Mouse (Mus musculus): Measurements from ENCODE around the gene Baiap2. TPM values are rescaled to one million over a fixed set of nuclear protein-coding genes. Genes with fewer than 3 reads are reported as not detected.
A peak's percentile ranks its signal among the peaks of the same experiment; 100 is the strongest.

Gene Baiap2
- polyA plus RNA-seq, 1 experiment from 2014 or later, result 22.3 TPM

DNA sequence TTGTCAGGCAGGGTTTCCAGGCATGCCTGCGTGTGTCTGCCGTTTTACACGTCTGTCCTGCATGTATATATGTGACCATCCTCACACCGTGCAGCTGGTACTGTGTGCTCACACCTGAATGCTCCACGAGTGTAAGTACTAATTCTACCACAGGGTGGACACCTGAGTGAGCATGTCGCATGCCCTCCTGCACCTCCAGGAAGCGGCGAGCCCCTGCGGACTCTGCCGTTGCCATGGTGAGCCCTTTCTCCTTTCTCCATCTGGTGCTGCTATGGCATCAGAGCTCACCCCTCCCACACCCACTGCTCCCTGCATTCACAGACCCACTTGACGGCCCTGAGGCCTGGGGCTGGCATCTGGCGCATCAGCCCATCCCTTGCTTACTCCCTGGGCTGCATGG lies 80.3 kb downstream of the Baiap2 start:
- no peak for ATAC-seq (replicated peaks; ENCODE audit: low FRiP score)
- no peak overlapping the region for H3K27ac ChIP-seq
- no peaks in the 10 kb centered on the region for H3K36me3 ChIP-seq
- no peak overlapping the region for H3K9ac ChIP-seq
- no peaks in the 10 kb centered on the region for H3K9me3 ChIP-seq (replicated peaks)
- no peak overlapping the region for H3K4me3 ChIP-seq (replicated peaks)
- H3K27me3 ChIP-seq, result no peaks in the 10 kb centered on the region
- peaks cover 29% of the 10 kb centered on the region for H3K4me1 ChIP-seq
- no peak overlapping the region for H3K4me2 ChIP-seq
- 65% methylated on average over 12 of the region's 12 CpGs for WGBS

- no peaks in the 10 kb centered on the region for H3K27me3 ChIP-seq
- ATAC-seq (replicated peaks; ENCODE audit: low FRiP score), result no peak
- H3K4me3 ChIP-seq (replicated peaks), result no peak overlapping the region
- no peak overlapping the region for H3K27ac ChIP-seq
- 71% methylated on average over 3 of the region's 3 CpGs for WGBS
- H3K9me3 ChIP-seq (replicated peaks), result no peaks in the 10 kb centered on the region
- H3K4me2 ChIP-seq, result no peak overlapping the region
- peaks cover 30% of the 10 kb centered on the region for H3K4me1 ChIP-seq
- H3K36me3 ChIP-seq, result no peaks in the 10 kb centered on the region
- H3K9ac ChIP-seq, result no peak overlapping the region
These were observed 84.4 kb downstream of the Baiap2 start for GRCm38 (mm10) chr11:120026941-120027340.

DNA sequence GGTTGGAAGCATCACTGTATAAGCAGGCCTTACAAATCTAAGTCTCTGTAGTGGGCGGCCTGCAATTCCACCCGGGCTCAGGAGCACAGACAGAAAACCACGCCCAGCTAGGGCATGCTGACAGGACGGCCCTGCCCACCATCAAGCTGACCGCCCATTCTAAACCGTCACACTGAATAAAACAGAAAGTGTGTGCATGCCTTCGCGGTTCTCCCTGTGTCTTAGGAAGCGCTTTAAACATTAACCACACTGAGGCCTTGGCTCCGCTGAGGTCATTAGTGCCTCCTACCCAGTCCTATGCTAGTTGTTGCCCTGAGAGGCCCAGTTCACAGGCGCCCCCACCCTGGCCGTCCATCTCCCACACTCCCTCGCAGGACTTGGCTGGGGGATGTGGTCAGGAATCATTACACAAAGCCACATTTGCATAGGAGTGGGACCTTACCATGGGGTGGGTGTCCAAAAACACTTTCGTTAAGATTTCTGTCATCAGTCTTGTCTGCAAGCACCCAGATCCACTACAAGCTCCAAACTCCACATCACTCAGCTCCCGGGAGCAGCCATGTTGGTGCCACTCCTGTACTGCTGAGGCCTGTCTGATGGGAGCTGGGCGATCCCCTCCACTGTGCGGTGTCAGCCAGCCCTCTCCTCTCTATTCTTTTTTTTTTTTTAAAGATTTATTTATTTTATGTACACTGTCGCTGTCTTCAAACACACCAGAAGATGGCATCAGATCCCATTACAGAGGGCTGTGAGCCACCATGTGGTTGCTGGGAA lies 85.9 kb downstream of the Baiap2 start:
- peaks cover 30% of the 10 kb centered on the region for H3K4me1 ChIP-seq
- no peak overlapping the region for H3K4me3 ChIP-seq (replicated peaks)
- no peaks in the 10 kb centered on the region for H3K36me3 ChIP-seq
- no peak overlapping the region for H3K9ac ChIP-seq
- no peaks in the 10 kb centered on the region for H3K27me3 ChIP-seq
- ATAC-seq (replicated peaks; ENCODE audit: low FRiP score), result peak; percentile 83
- H3K4me2 ChIP-seq, result 0 out of 2 replicates have a peak overlapping the region, but pooled peaks have one; percentile 3
- peak overlapping the region; percentile 80 for H3K27ac ChIP-seq
- 63% methylated on average over 18 of the region's 18 CpGs for WGBS
- no peaks in the 10 kb centered on the region for H3K9me3 ChIP-seq (replicated peaks)

- Histone ChIP-seq H3K27me3 (no peaks in the 10 kb centered on the region), H3K4me3 (replicated peaks) (no peak overlapping the region), H3K4me2 (no peak overlapping the region), H3K36me3 (no peaks in the 10 kb centered on the region), H3K9me3 (replicated peaks) (no peaks in the 10 kb centered on the region), H3K4me1 (peaks cover 34% of the 10 kb centered on the region), H3K27ac (0 out of 2 replicates have a peak overlapping the region, but pooled peaks have one; percentile 80), H3K9ac (no peak overlapping the region)
- 0 out of 2 replicates have a peak, but pooled peaks have one; percentile 15 for ATAC-seq (replicated peaks; ENCODE audit: low FRiP score)
- WGBS, result 49% methylated on average over 9 of the region's 9 CpGs
These were observed 87.0 kb downstream of the Baiap2 start for GRCm38 (mm10) chr11:120029431-120030144.

- ATAC-seq (replicated peaks; ENCODE audit: low FRiP score), result peak; percentile 41; the same call in 1 of the 2 replicates
- no peaks in the 10 kb centered on the region for H3K27me3 ChIP-seq
- H3K4me1 ChIP-seq, result peaks cover 34% of the 10 kb centered on the region
- H3K4me3 ChIP-seq (replicated peaks), result no peak overlapping the region
- H3K27ac ChIP-seq, result 0 out of 2 replicates have a peak overlapping the region, but pooled peaks have one; percentile 45
- no peak overlapping the region for H3K4me2 ChIP-seq
- 35% methylated on average over 10 of the region's 10 CpGs for WGBS
- no peaks in the 10 kb centered on the region for H3K36me3 ChIP-seq
- H3K9me3 ChIP-seq (replicated peaks), result no peaks in the 10 kb centered on the region
- peak overlapping the region; percentile 15; the same call in 1 of the 2 replicates for H3K9ac ChIP-seq
These were observed 87.8 kb downstream of the Baiap2 start for GRCm38 (mm10) chr11:120030145-120030901.

GRCm38 (mm10) chr11:120032052-120032451 lies 89.5 kb downstream of the Baiap2 start:
- H3K36me3 ChIP-seq, result no peaks in the 10 kb centered on the region
- 59% methylated on average over 8 of the region's 8 CpGs for WGBS
- no peak overlapping the region for H3K27ac ChIP-seq
- H3K9me3 ChIP-seq (replicated peaks), result no peaks in the 10 kb centered on the region
- no peak overlapping the region for H3K4me3 ChIP-seq (replicated peaks)
- peaks cover 29% of the 10 kb centered on the region for H3K4me1 ChIP-seq
- no peak overlapping the region for H3K9ac ChIP-seq
- ATAC-seq (replicated peaks; ENCODE audit: low FRiP score), result no peak
- H3K27me3 ChIP-seq, result no peaks in the 10 kb centered on the region
- H3K4me2 ChIP-seq, result no peak overlapping the region

DNA sequence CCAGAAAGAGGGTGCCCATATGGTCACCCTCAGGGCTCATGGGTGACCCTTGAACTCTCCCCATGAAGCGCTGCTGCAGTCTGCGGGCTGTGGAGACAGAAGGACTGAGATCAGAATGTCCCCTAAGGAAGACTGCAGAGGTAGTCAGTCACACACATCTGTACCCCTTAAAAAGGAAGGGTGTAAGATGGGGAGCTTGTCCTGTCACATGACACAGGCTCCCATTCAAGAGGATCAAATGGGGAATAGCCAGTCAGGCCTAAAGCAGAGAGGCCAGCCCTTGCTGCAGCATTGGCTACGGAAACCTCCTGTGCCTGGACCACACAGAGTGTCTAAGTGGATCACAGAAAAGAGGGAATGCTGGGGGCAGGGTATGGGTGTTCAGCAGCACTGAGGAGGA lies 90.9 kb downstream of the Baiap2 start:
- ATAC-seq (replicated peaks; ENCODE audit: low FRiP score), result no peak
- Histone ChIP-seq H3K4me1 (peaks cover 22% of the 10 kb centered on the region), H3K27me3 (no peaks in the 10 kb centered on the region), H3K9ac (no peak overlapping the region), H3K36me3 (no peaks in the 10 kb centered on the region), H3K4me2 (no peak overlapping the region), H3K27ac (0 out of 2 replicates have a peak overlapping the region, but pooled peaks have one; percentile 19), H3K9me3 (replicated peaks) (no peaks in the 10 kb centered on the region), H3K4me3 (replicated peaks) (no peak overlapping the region)
- 80% methylated on average over 3 of the region's 3 CpGs for WGBS

- H3K4me2 ChIP-seq, result no peak overlapping the region
- no peak overlapping the region for H3K4me3 ChIP-seq (replicated peaks)
- no peaks in the 10 kb centered on the region for H3K36me3 ChIP-seq
- no peaks in the 10 kb centered on the region for H3K27me3 ChIP-seq
- 39% methylated on average over 3 of the region's 3 CpGs for WGBS
- H3K4me1 ChIP-seq, result peaks cover 15% of the 10 kb centered on the region
- no peak overlapping the region for H3K9ac ChIP-seq
- no peak overlapping the region for H3K27ac ChIP-seq
- ATAC-seq (replicated peaks; ENCODE audit: low FRiP score), result no peak
- H3K9me3 ChIP-seq (replicated peaks), result no peaks in the 10 kb centered on the region
These were observed 91.7 kb downstream of the Baiap2 start for GRCm38 (mm10) chr11:120034306-120034705.

DNA sequence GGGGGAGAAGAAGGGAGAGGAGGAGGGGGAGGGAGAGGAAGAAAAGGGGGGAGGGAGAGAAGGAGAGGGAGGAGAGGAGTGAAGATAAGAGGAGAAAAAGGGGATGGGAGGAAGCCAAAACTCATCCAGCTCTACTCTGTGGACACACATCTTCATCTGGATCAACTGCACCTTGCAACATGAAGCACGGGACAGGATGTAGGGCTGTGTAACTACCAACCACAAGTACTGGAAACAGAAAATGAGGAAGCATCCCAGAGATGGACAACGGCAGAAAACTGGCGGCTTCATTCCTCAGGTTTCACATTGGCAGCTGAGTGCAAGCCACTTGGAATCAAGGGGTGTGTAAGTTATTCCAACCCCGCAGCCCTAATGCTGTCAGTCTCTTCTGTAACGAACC lies 92.2 kb downstream of the Baiap2 start:
- Histone ChIP-seq H3K4me1 (peaks cover 13% of the 10 kb centered on the region), H3K4me3 (replicated peaks) (no peak overlapping the region), H3K36me3 (no peaks in the 10 kb centered on the region)

DNA sequence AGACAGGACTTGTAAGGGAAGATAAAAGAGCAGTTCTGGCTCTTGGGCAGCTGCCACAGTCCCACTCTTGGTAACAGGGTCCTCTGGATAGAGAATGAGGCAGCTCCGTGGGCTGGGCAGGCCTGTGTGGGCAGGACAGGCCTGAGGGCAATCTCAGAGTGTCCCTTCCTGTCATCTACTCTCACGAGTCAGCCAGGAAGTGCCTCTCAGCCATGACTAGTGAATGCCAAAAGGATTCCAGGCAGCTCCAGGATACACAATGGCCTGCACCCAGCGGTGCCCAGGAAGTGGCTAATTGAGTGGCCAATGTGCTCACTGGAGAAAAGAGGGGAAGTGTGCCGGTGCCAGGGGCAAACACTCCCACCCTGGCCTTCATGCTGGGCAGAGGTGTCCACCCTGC lies 97.0 kb downstream of the Baiap2 start:
- Histone ChIP-seq H3K4me2 (no peak overlapping the region), H3K36me3 (no peaks in the 10 kb centered on the region), H3K27ac (peak overlapping the region; percentile 54), H3K9ac (no peak overlapping the region), H3K27me3 (no peaks in the 10 kb centered on the region), H3K4me1 (peaks cover 28% of the 10 kb centered on the region), H3K4me3 (replicated peaks) (no peak overlapping the region), H3K9me3 (replicated peaks) (no peaks in the 10 kb centered on the region)
- no peak for ATAC-seq (replicated peaks; ENCODE audit: low FRiP score)
- WGBS, result 23% methylated on average over 4 of the region's 4 CpGs

More for the DNA sequence above, 92.2 kb downstream of the Baiap2 start:
- WGBS, result 56% methylated on average over 5 of the region's 5 CpGs
- ATAC-seq (replicated peaks; ENCODE audit: low FRiP score), result no peak
- Histone ChIP-seq H3K9ac (no peak overlapping the region), H3K4me2 (no peak overlapping the region), H3K27me3 (no peaks in the 10 kb centered on the region), H3K27ac (no peak overlapping the region), H3K9me3 (replicated peaks) (no peaks in the 10 kb centered on the region)

- Histone ChIP-seq H3K4me1 (peaks cover 30% of the 10 kb centered on the region), H3K4me3 (replicated peaks) (no peak overlapping the region), H3K27me3 (no peaks in the 10 kb centered on the region), H3K27ac (0 out of 2 replicates have a peak overlapping the region, but pooled peaks have one; percentile 4), H3K4me2 (no peak overlapping the region), H3K9me3 (replicated peaks) (no peaks in the 10 kb centered on the region), H3K36me3 (no peaks in the 10 kb centered on the region), H3K9ac (no peak overlapping the region)
- WGBS, result 65% methylated on average over 8 of the region's 8 CpGs
- no peak for ATAC-seq (replicated peaks; ENCODE audit: low FRiP score)
These were observed 97.9 kb downstream of the Baiap2 start for GRCm38 (mm10) chr11:120040440-120040839.

Data from kidney, embryonic 15.5 days (tissue).